Mouse (Mus musculus) inflammation-experienced regulatory T-cells, adult 16 weeks (primary cell): ENCODE results near the gene Olfr1428. TPM values are rescaled to one million over a fixed set of nuclear protein-coding genes. Genes with fewer than 3 reads are reported as not detected.

ENCODE experiments used
- polyA plus RNA-seq: library from polyadenylated mRNA; unstranded; fragments of 100-300 nt; shearing (Covaris generic); gene quantifications from one replicate; pipeline ENCODE4 v1.2.1, GENCODE M21; 2017

Gene Olfr1428
- not detected for polyA plus RNA-seq

GRCm38 (mm10) chr19:12115797-12116196, at the start of gene Olfr1428:
Gene Olfr1428 (minus strand): TSS chr19:12115897.

GRCm38 (mm10) chr19:12123103-12123502, 7.4 kb upstream of the Olfr1428 start, which contains the start of gene Olfr76:
Gene Olfr76 (minus strand): TSS chr19:12123203.

GRCm38 (mm10) chr19:12103234-12103633, 12.5 kb downstream of the Olfr1428 start, which contains the start of gene Olfr1427:
Gene Olfr1427 (minus strand): TSS chr19:12103334.

GRCm38 (mm10) chr19:12091913-12092312, 23.8 kb downstream of the Olfr1428 start, which contains the start of gene Olfr1426:
Gene Olfr1426 (minus strand): TSS chr19:12092013.

GRCm38 (mm10) chr19:12077631-12078030, 38.1 kb downstream of the Olfr1428 start, which contains the start of gene Olfr1425:
Gene Olfr1425 (minus strand): TSS chr19:12077731.

GRCm38 (mm10) chr19:12062582-12062981, 53.1 kb downstream of the Olfr1428 start, which contains the start of gene Olfr1424:
Gene Olfr1424 (minus strand): TSS chr19:12062682.

Other genes with a start within 250 kb of the Olfr1428 start
- not detected for gene Olfr1419, start 240.8 kb downstream of the Olfr1428 start, polyA plus RNA-seq
- 0.17 TPM for gene Olfr1420, start 229.3 kb downstream of the Olfr1428 start, polyA plus RNA-seq
- 20.6 TPM for gene Patl1, start 203.5 kb downstream of the Olfr1428 start, polyA plus RNA-seq
- gene Osbp, start 150.0 kb downstream of the Olfr1428 start, polyA plus RNA-seq = 4.1 TPM
- not detected for gene Olfr1423, start 74.6 kb downstream of the Olfr1428 start, polyA plus RNA-seq
- not detected for gene Olfr1424, start 53.2 kb downstream of the Olfr1428 start, polyA plus RNA-seq
- not detected for gene Olfr1425, start 38.2 kb downstream of the Olfr1428 start, polyA plus RNA-seq
- not detected for gene Olfr1426, start 23.9 kb downstream of the Olfr1428 start, polyA plus RNA-seq
- gene Olfr1427, start 12.6 kb downstream of the Olfr1428 start, polyA plus RNA-seq = not detected
- gene Olfr76, start 7.3 kb upstream of the Olfr1428 start, polyA plus RNA-seq = not detected
- gene Olfr1555-ps1, start 54.2 kb upstream of the Olfr1428 start, polyA plus RNA-seq = 0.10 TPM
- not detected for gene Olfr1431, start 84.7 kb upstream of the Olfr1428 start, polyA plus RNA-seq
- not detected for gene Olfr1432, start 116.7 kb upstream of the Olfr1428 start, polyA plus RNA-seq
- gene Olfr262, start 125.8 kb upstream of the Olfr1428 start, polyA plus RNA-seq = not detected
- not detected for gene Olfr235, start 145.1 kb upstream of the Olfr1428 start, polyA plus RNA-seq
- gene Olfr1434, start 164.0 kb upstream of the Olfr1428 start, polyA plus RNA-seq = not detected
- gene Olfr1436, start 183.2 kb upstream of the Olfr1428 start, polyA plus RNA-seq = not detected
- not detected for gene Olfr1437, start 209.2 kb upstream of the Olfr1428 start, polyA plus RNA-seq
- gene Olfr1438-ps1, start 220.0 kb upstream of the Olfr1428 start, polyA plus RNA-seq = not detected